Mouse (Mus musculus) layer of hippocampus, adult 9-10 months (tissue): ENCODE data around the gene Rnaseh1.

Experiments
- DNase-seq: peaks from one replicate; pipeline ENCODE4 v3.0.0; 2022; ENCODE audit warnings: low spot score

Gene Rnaseh1

DNA sequence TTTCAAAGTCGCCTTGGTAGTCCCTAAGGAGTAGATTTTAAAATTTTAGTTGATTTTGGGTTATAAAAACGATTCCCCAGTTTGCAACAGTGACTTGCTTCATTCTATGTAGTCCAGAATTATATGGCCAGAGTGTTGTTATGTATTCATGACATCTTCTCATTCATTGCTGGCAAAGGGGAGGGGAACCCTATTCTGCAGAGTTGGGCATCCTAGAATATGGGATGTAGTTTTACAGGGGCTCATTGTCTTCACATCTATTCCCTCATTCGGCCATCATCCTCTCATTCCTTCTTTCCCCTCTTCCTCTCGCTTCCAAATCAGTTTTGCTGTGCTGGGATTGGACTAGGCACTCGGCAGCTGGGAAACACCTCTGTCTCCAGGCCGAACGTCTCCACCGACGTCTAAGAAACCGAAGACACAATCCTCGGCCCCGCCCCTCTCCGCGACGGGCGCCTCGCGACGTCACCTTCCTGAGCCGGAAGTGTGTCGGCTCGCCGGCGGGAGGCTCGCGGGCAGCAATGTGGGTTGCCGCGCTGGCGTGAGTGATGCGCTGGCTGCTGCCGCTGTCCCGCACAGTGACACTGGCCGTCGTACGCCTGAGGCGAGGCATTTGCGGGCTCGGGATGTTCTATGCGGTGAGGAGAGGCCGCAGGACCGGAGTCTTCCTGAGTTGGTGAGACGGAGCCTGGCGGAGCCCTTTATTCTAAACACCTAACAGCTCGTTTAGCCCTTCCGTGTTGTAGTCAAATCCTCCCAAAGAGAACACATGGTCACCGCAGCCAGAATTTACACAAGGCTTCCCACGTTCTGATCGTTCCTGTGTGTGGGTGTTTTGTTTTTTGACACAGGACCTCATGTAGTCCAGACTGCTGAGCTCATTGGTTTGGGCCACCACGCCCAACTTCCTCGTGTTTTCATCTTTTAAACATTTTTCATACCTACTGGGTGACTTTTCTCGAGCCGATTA lies at the start of gene Rnaseh1:
TSS of gene Rnaseh1 (plus strand) at position 462 of the 970 bp plus-strand sequence.
- DNase-seq, result peak; percentile 75

DNA sequence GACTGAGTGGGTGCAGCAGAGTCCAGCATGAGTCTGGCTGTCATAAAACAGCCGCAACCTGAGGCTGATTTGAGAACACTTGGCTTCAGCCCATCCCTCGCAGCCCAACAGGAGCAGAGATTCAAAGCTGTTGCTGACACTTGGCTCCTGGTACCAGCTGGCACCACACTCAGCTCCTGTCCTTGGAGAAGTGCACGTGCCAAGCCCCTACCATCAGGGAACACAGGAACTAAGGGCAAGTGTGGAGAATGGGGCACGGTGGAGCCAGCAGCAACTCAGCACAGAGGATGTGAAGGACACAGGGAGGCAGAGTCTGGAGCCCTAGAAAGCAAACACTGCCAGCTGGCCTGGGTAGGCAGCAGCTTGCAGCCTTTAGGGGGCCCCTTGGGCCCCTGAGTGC lies 47.1 kb upstream of the Rnaseh1 start:
- DNase-seq, result no peak

- DNase-seq, result no peak
Observed at GRCm38 (mm10) chr12:28603494-28603893, 45.9 kb upstream of the Rnaseh1 start.

DNA sequence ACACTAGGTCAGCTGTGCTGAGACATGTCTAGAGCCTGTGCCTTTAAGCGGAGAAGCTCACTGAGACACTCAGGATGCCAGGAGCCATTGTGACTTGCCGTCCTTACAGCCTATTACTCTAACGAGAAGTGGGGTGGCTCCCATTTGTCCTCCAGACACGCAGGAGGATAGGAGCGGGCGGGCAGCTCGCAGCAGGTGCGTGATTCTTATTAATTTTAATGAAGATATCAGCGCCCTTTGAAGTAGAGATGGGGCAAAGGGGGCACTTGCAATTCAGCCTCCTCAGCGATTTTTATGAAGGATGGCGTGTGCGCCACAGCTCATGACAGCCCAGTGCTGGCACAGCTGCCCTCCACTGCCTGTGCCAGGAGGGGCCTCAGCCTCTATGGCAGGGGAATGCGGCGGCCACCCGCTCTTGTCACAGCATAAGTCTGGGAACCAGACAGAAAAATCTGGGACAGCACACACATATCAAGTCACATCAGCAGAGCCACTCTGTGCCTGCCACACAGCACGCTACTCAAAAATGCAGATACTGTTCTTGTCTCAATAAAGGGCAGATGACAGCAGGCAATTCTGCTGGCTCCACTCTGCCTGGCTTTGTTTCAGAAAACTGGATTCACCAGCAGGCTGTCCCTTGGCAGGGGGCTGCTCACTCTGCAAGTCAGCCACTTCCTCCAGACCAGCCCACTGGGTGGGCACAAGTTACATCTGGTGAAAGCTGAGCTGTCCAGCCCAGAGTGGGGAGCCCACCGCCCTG lies 41.7 kb upstream of the Rnaseh1 start:
- DNase-seq, result peak; percentile 52

- no peak for DNase-seq
Observed at GRCm38 (mm10) chr12:28612391-28612790, 37.0 kb upstream of the Rnaseh1 start.

DNA sequence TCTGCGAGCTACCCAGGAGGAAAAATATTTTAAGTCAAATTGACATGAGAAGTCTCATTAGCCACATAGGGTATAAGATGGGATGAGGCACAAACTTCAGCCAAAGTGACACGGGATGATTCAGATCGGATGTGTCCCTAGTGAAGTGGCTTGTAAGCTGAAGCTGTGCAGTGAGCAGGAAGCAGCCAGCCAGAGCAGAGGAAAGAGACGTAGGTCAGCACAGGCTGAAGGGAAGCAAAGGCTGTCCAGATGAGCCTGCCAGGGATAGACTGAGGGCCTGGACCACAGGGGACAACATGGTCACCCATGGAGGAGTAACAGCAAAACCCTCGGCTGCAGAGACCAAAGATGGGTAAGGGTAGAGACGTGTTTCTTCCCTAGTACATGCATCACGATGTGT lies 35.0 kb upstream of the Rnaseh1 start:
- no peak for DNase-seq

- DNase-seq, result no peak
Observed at GRCm38 (mm10) chr12:28617297-28617696, 32.1 kb upstream of the Rnaseh1 start.

- DNase-seq, result no peak
Observed at GRCm38 (mm10) chr12:28621451-28622166, 27.8 kb upstream of the Rnaseh1 start.

- no peak for DNase-seq
Observed at GRCm38 (mm10) chr12:28622167-28622532, 27.3 kb upstream of the Rnaseh1 start.

GRCm38 (mm10) chr12:28622641-28623040 lies 26.8 kb upstream of the Rnaseh1 start:
- no peak for DNase-seq

DNA sequence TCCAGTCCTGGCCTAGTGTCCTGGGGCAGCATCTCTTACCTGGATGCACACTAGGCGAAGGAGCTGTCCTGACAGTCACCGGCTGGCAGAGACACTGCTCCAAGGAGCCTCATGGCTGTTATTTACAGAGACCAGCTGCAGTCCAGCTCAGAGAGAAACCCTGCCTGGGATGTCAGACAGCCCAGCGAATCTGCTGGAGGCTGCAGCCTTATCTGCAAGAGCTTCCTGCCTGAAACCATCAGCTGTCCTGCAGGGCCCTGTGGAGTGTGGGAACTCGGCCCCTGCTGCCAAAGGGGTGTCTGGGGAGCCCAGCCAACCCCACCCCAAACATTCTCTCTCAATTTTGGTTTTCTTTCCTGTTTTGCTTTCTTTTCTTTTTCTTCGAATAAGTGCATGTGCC lies 26.2 kb upstream of the Rnaseh1 start, which contains the start of gene Colec11:
TSS of gene Colec11 (minus strand) at position 183 of the 400 bp plus-strand sequence.
- DNase-seq, result no peak

DNA sequence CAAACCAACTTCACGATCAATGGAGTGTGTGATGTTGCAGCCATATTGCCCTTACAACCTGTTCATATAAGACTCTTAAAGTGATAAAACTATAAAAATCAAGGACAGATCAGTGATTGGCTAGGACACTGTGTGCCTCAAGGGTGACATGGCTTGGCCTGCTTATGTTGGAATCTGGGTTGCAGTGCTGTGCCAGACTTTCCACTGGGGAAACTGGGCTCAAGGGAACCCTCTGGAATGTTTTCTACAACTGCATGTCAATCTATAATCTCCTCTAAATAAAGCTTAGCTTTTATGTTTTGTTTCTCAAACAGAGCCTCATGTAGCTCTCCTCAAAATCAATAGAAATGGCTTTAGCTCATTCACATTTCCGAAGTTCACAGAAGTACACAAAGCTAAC lies 25.2 kb upstream of the Rnaseh1 start:
- DNase-seq, result no peak

DNA sequence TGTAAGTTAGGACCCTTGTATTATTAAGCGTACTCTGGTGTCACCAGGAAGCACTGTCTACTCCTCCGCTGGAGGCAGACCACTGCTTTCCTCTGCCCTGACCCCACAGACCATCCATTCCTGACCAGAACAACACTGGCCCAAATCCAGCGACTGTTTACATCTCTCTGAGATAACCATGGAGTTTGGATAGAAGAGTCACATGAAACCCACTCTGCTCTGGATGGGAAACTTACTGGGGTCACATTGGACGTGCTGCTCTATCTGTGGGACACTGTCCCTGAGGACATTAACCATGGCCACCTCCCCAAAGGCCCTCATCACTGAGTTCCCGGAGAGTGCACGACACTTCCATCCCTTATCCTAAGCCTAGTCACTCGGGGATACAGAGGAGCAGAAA lies 24.0 kb upstream of the Rnaseh1 start:
- no peak for DNase-seq

- DNase-seq, result no peak
Observed at GRCm38 (mm10) chr12:28627092-28627491, 22.3 kb upstream of the Rnaseh1 start.

DNA sequence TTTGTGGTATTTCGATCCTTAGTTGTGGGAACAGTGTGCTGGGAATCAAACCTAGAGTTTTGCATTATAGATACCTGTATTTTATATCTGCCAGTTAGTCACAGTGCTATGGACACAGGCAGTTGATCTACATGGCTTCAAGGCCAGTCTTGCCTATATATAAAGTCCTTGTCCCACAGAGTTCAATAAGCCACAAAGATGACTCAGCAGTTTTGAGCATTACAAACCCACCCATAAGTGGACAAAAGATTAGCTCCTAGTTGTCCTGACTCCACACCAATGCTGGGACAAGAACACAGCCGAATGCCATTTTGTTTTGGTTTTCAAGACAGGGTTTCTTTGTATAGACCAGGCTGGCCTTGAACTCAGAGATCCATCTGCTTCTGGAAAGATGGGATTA lies 21.0 kb upstream of the Rnaseh1 start:
- no peak for DNase-seq

DNA sequence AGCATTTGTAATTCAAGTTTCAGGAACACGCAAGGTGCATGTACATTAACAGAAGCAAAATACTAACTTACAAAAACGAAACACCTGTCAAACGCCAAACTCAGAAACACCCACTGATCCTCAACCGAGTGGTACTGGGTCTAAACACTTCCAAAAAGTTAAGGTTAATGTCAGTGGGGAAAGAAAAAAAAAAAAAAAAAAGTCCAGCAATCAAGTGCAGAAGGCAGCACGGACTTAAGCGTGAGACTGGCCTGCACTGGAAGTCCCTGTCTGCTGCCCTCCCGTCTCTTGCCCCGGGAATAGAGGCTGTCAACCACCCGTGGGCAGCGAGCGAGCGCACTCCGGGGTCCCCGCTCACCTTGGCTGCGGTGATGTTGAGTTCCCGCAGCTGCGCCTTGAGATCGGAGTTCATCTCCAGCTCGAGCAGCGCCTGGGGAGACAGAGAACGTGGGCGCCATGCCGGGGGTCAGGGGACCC lies 14.3 kb upstream of the Rnaseh1 start:
- DNase-seq, result no peak

- DNase-seq, result peak; percentile 80
Observed at GRCm38 (mm10) chr12:28635535-28636476, 13.6 kb upstream of the Rnaseh1 start, which contains the start of gene Rps7. TSS of gene Rps7 (minus strand) at chr12:28635953.

GRCm38 (mm10) chr12:28636543-28636942 lies 12.9 kb upstream of the Rnaseh1 start:
- no peak for DNase-seq

DNA sequence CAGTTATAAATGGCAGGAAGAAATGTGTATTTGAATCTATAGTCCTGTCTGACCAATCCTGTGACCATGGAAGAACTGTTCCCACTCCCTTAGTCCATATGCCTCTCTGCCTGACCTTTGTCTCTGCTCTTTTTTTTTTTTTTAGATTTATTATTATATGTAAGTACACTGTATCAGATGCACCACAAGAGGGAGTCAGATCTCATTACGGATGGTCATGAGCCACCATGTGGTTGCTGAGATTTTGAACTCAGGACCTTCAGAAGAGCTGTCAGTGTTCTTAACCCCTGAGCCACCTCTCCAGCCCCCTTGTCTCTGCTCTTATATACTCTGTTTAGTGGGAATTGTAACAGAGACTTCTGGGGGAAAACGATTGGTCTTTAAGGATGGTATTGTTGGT lies 10.6 kb upstream of the Rnaseh1 start:
- DNase-seq, result no peak

GRCm38 (mm10) chr12:28662628-28663027 lies 13.2 kb downstream of the Rnaseh1 start:
- no peak for DNase-seq

DNA sequence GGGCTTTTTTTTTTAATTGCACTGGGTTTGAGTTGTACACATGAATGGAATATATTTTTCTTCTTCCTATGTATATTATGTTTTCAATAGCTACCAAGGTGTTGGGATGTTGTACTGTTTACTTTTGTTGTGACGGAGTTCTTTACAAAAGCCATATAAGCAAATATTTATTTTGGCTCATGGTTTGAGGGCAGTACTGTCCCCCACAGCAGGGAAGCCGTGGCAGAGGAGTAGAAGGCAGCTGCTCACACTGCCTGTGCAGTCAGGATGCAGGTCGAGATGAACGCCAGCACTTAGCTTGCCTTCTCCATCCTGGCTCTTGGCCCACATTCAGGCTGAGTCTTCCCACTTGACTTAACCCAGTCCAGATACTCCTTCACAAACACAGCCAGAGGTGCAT lies 17.3 kb downstream of the Rnaseh1 start:
- no peak for DNase-seq
